Mouse (Mus musculus) limb, embryonic 10.5 days (tissue): ENCODE results near the gene Grpr. TPM values are rescaled to one million over a fixed set of nuclear protein-coding genes. Genes with fewer than 3 reads are reported as not detected.

ENCODE experiments used
- DNase-seq: peaks from one replicate; pipeline ENCODE4 v3.0.0-alpha.2; 2017; ENCODE audit warnings: low spot score
- H3K27ac ChIP-seq: fragments of 300-500 bp; sonication (generic); 2 replicates; pipeline ENCODE4 v1.5.1; 2016; ENCODE audit warnings: mild to moderate bottlenecking
- H3K27me3 ChIP-seq: fragments of 300-500 bp; sonication (generic); 2 replicates; pipeline ENCODE4 v1.6.1; 2016; ENCODE audit warnings: low read depth, mild to moderate bottlenecking; ENCODE audit not compliant: poor library complexity, severe bottlenecking
- H3K36me3 ChIP-seq: fragments of 300-500 bp; sonication (generic); 2 replicates; pipeline ENCODE4 v1.6.1; 2016; ENCODE audit warnings: mild to moderate bottlenecking, moderate library complexity
- H3K4me1 ChIP-seq: fragments of 300-500 bp; sonication (generic); 2 replicates; pipeline ENCODE4 v1.6.1; 2016
- H3K4me3 ChIP-seq: fragments of 300-500 bp; sonication (generic); 2 replicates; pipeline ENCODE4 v1.5.1; 2016; ENCODE audit warnings: mild to moderate bottlenecking, moderate library complexity
- H3K9me3 ChIP-seq: fragments of 300-500 bp; sonication (generic); replicated peaks from 2 replicates; pipeline ENCODE4 v1.6.1; 2016; ENCODE audit warnings: mild to moderate bottlenecking
- WGBS: fragments of 180-500 bp; shearing (Covaris S2); methylation state at CpG from one replicate; pipeline ENCODE4 v1.1.7; 2016; 5-methylcytosine and 5-hydroxymethylcytosine counted together
- polyA plus RNA-seq: library from polyadenylated mRNA; unstranded; fragments of >200 nt; fragmentation: Nextera tagmentation; extraction: Ambion mirVana; gene quantifications from 2 replicates; pipeline ENCODE4 v1.2.1, GENCODE M21; 2016

Grpr gene
- polyA plus RNA-seq, result 0.11 and 0.13 TPM in 2 replicates

- Histone ChIP-seq H3K9me3 (no peaks in the 10 kb centered on the region), H3K27me3 (peaks cover 90% of the 10 kb centered on the region), H3K4me1 (no peaks in the 10 kb centered on the region), H3K36me3 (no peaks in the 10 kb centered on the region), H3K4me3 (no peak within 1 kb of the TSS), H3K27ac (no peak within 1 kb of the TSS)
- peak; percentile 52 for DNase-seq
- 17% methylated on average over 7 of the region's 7 CpGs for whole genome bisulfite sequencing
These were observed at the start of gene Grpr for GRCm38 (mm10) chrX:163549666-163550065. TSS of gene Grpr (minus strand) at chrX:163549677.

- Histone ChIP-seq H3K27ac (no peak overlapping the region), H3K9me3 (no peaks in the 10 kb centered on the region), H3K27me3 (peaks cover 76% of the 10 kb centered on the region), H3K4me1 (no peaks in the 10 kb centered on the region), H3K36me3 (no peaks in the 10 kb centered on the region), H3K4me3 (no peak overlapping the region)
- DNase-seq, result no peak
- 90% methylated on average over 3 of the region's 3 CpGs for WGBS
These were observed 11.0 kb upstream of the Grpr start for GRCm38 (mm10) chrX:163560521-163560920.

GRCm38 (mm10) chrX:163547042-163547441 is 2.4 kb downstream of the Grpr start:
- H3K4me3 ChIP-seq, result no peak overlapping the region
- no peaks in the 10 kb centered on the region for H3K4me1 ChIP-seq
- WGBS, result 88% methylated on average over 5 of the region's 5 CpGs
- peaks cover 88% of the 10 kb centered on the region for H3K27me3 ChIP-seq
- DNase-seq, result no peak
- no peaks in the 10 kb centered on the region for H3K36me3 ChIP-seq
- no peak overlapping the region for H3K27ac ChIP-seq
- no peaks in the 10 kb centered on the region for H3K9me3 ChIP-seq

- no peaks in the 10 kb centered on the region for H3K36me3 ChIP-seq
- 84% methylated on average over 2 of the region's 2 CpGs for WGBS
- H3K4me3 ChIP-seq, result no peak overlapping the region
- no peak overlapping the region for H3K27ac ChIP-seq
- H3K4me1 ChIP-seq, result no peaks in the 10 kb centered on the region
- DNase-seq, result no peak
- H3K9me3 ChIP-seq, result no peaks in the 10 kb centered on the region
- peaks cover 97% of the 10 kb centered on the region for H3K27me3 ChIP-seq
These were observed 16.6 kb downstream of the Grpr start for GRCm38 (mm10) chrX:163532836-163533235.

- Histone ChIP-seq H3K4me1 (no peaks in the 10 kb centered on the region), H3K27me3 (peaks cover 93% of the 10 kb centered on the region), H3K27ac (no peak overlapping the region), H3K4me3 (no peak overlapping the region), H3K9me3 (no peaks in the 10 kb centered on the region), H3K36me3 (no peaks in the 10 kb centered on the region)
- no peak for DNase-seq
- 80% methylated on average over 4 of the region's 4 CpGs for WGBS
These were observed 30.4 kb downstream of the Grpr start for GRCm38 (mm10) chrX:163518963-163519541.

GRCm38 (mm10) chrX:163511766-163512165 is 37.7 kb downstream of the Grpr start:
- 24% methylated on average over 2 of the region's 2 CpGs for WGBS
- Histone ChIP-seq H3K4me1 (no peaks in the 10 kb centered on the region), H3K27me3 (peaks cover 100% of the 10 kb centered on the region), H3K4me3 (no peak overlapping the region), H3K36me3 (no peaks in the 10 kb centered on the region), H3K9me3 (no peaks in the 10 kb centered on the region), H3K27ac (no peak overlapping the region)
- no peak for DNase-seq

- H3K36me3 ChIP-seq, result no peaks in the 10 kb centered on the region
- 77% methylated on average over 3 of the region's 3 CpGs for WGBS
- H3K9me3 ChIP-seq, result no peaks in the 10 kb centered on the region
- H3K27ac ChIP-seq, result no peak overlapping the region
- no peak for DNase-seq
- H3K4me3 ChIP-seq, result no peak overlapping the region
- peaks cover 75% of the 10 kb centered on the region for H3K27me3 ChIP-seq
- H3K4me1 ChIP-seq, result no peaks in the 10 kb centered on the region
These were observed 47.4 kb downstream of the Grpr start for GRCm38 (mm10) chrX:163502088-163502487.

Other genes starting within 250 kb of the Grpr start
- not detected in 2 replicates for gene Rnf138rt1, start 211.7 kb upstream of the Grpr start, polyA plus RNA-seq